Mouse (Mus musculus): ENCODE data around the gene Cnksr3. TPM values are rescaled to one million over a fixed set of nuclear protein-coding genes. Genes with fewer than 3 reads are reported as not detected.

Gene Cnksr3
- 12.6 and 13.6 TPM in 2 replicates for polyA plus RNA-seq (2015; fragmentation: Nextera tagmentation; extraction: Ambion mirVana)

DNA sequence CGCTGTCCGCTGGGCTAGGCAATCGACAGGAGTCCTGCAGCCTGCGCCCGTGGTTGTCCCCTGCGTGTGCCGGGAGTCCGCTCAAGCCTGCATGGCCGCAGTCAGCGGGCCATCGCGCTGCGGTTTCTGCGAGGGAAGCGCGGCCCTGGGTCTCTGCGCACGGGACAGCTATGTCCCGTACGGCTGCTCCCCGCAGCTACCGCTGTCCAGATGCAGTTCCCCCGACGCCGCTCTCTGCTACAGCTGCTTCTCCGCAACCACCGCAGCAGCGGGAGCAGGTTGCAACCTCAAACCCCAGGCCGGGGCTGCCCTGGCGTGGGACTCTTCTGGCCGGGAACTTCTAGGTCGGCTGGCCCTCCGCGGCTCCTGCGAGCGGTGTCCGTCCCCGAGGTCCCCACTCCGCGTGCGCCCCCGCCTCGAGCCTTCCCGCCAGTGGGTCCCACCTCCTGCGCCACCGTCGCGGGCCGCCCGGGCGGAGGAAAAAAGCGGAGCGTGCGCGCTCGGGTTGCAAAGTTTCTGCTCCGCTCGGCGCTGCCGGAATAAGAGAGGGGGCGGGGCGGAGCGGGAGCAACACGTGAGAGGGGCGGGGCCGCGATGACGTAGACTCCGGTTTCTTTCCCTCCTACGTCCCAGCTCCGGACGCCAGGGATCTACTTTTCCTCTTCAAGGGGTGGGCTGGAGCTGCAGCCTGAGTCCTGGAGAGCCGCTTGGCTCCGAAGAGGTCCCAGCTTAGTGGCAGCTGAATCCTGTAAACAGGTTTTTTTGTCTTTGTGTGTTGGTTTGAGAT lies at the start of gene Cnksr3:
Cnksr3 (minus strand) TSS at position 542 of the 787 bp plus-strand sequence.
- Histone ChIP-seq H3K27me3 (replicated peaks) (no peaks in the 10 kb centered on the region), H3K27ac (peak within 1 kb of the TSS; percentile 92), H3K4me3 (replicated peaks) (peak within 1 kb of the TSS; percentile 85), H3K4me2 (replicated peaks) (peak within 1 kb of the TSS; percentile 88), H3K36me3 (no peaks in the 10 kb centered on the region), H3K9ac (peak within 1 kb of the TSS; percentile 90), H3K9me3 (no peaks in the 10 kb centered on the region), H3K4me1 (replicated peaks) (peaks cover 25% of the 10 kb centered on the region)
- peak; percentile 89 for ATAC-seq
- WGBS = under 1% methylated on average over 74 of the region's 74 CpGs

- no peaks in the 10 kb centered on the region for H3K4me1 ChIP-seq (replicated peaks)
- no peaks in the 10 kb centered on the region for H3K36me3 ChIP-seq
- no peak for ATAC-seq
- H3K9ac ChIP-seq = no peak overlapping the region
- H3K9me3 ChIP-seq = no peaks in the 10 kb centered on the region
- H3K27me3 ChIP-seq (replicated peaks) = no peaks in the 10 kb centered on the region
- no peak overlapping the region for H3K4me2 ChIP-seq (replicated peaks)
- no peak overlapping the region for H3K27ac ChIP-seq
- no peak overlapping the region for H3K4me3 ChIP-seq (replicated peaks)
- 50% methylated on average over 10 of the region's 10 CpGs for WGBS
Observed at GRCm38 (mm10) chr10:7260166-7261108, 48.4 kb upstream of the Cnksr3 start.

DNA sequence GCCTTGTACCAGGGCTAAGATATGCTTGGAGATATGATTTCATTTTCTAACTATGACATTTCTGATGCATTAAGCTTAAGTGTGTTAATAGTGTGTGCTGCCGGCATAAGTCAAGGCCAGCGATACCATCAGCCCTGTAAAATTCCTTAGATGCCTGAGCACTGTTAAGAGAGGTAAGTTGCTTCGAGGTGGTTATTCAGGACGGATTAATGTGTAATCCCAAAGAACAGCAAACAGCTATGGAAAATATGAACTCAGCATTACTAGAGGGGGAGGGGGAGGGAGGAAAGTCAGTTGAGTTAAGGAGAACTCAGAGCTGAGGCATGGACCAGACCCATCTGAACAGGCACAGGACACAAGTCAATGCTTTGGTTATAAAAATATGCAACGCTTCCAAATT lies 46.6 kb upstream of the Cnksr3 start:
- H3K4me3 ChIP-seq (replicated peaks) = no peak overlapping the region
- H3K27ac ChIP-seq = no peak overlapping the region
- no peaks in the 10 kb centered on the region for H3K27me3 ChIP-seq (replicated peaks)
- no peaks in the 10 kb centered on the region for H3K4me1 ChIP-seq (replicated peaks)
- no peak overlapping the region for H3K4me2 ChIP-seq (replicated peaks)
- H3K9ac ChIP-seq = no peak overlapping the region
- no peaks in the 10 kb centered on the region for H3K36me3 ChIP-seq
- 52% methylated on average over 5 of the region's 5 CpGs for WGBS
- H3K9me3 ChIP-seq = no peaks in the 10 kb centered on the region
- no peak for ATAC-seq

GRCm38 (mm10) chr10:7250455-7250854 lies 38.4 kb upstream of the Cnksr3 start:
- 67% methylated on average over 2 of the region's 2 CpGs for WGBS
- H3K27me3 ChIP-seq (replicated peaks) = no peaks in the 10 kb centered on the region
- ATAC-seq = no peak

GRCm38 (mm10) chr10:7234601-7235000 lies 22.6 kb upstream of the Cnksr3 start:
- Histone ChIP-seq H3K27ac (no peak overlapping the region), H3K4me2 (replicated peaks) (no peak overlapping the region), H3K27me3 (replicated peaks) (no peaks in the 10 kb centered on the region), H3K36me3 (no peaks in the 10 kb centered on the region), H3K9me3 (no peaks in the 10 kb centered on the region), H3K9ac (no peak overlapping the region), H3K4me3 (replicated peaks) (no peak overlapping the region), H3K4me1 (replicated peaks) (no peaks in the 10 kb centered on the region)
- 39% methylated on average over 3 of the region's 5 CpGs for WGBS
- ATAC-seq = no peak

More at GRCm38 (mm10) chr10:7250455-7250854, 38.4 kb upstream of the Cnksr3 start:
- H3K36me3 ChIP-seq = no peaks in the 10 kb centered on the region
- H3K9me3 ChIP-seq = no peaks in the 10 kb centered on the region
- no peak overlapping the region for H3K4me3 ChIP-seq (replicated peaks)
- H3K9ac ChIP-seq = no peak overlapping the region
- no peak overlapping the region for H3K27ac ChIP-seq
- H3K4me1 ChIP-seq (replicated peaks) = no peaks in the 10 kb centered on the region
- no peak overlapping the region for H3K4me2 ChIP-seq (replicated peaks)

- Histone ChIP-seq H3K9ac (no peak overlapping the region), H3K27me3 (replicated peaks) (no peaks in the 10 kb centered on the region), H3K4me3 (replicated peaks) (no peak overlapping the region), H3K4me2 (replicated peaks) (no peak overlapping the region), H3K36me3 (no peaks in the 10 kb centered on the region), H3K4me1 (replicated peaks) (0 out of 2 replicates have a peak, but pooled peaks cover 3% of the 10 kb centered on the region), H3K27ac (no peak overlapping the region), H3K9me3 (no peaks in the 10 kb centered on the region)
- 79% methylated on average over 3 of the region's 3 CpGs for WGBS
- no peak for ATAC-seq
Observed at GRCm38 (mm10) chr10:7217551-7218127, 5.6 kb upstream of the Cnksr3 start.

- Histone ChIP-seq H3K27ac (no peak overlapping the region), H3K36me3 (no peaks in the 10 kb centered on the region), H3K9ac (no peak overlapping the region)
Observed at GRCm38 (mm10) chr10:7214718-7215117, 2.7 kb upstream of the Cnksr3 start.

GRCm38 (mm10) chr10:7213066-7213630 lies 1.1 kb upstream of the Cnksr3 start:
- Histone ChIP-seq H3K27me3 (replicated peaks) (no peaks in the 10 kb centered on the region), H3K27ac (peak overlapping the region; percentile 92), H3K4me1 (replicated peaks) (peaks cover 18% of the 10 kb centered on the region), H3K9ac (no peak overlapping the region), H3K4me3 (replicated peaks) (peak overlapping the region; percentile 85), H3K36me3 (no peaks in the 10 kb centered on the region), H3K4me2 (replicated peaks) (peak overlapping the region; percentile 88), H3K9me3 (no peaks in the 10 kb centered on the region)
- 28% methylated on average over 10 of the region's 10 CpGs for WGBS
- 0 out of 2 replicates have a peak, but pooled peaks have one; percentile 9 for ATAC-seq

More at GRCm38 (mm10) chr10:7214718-7215117, 2.7 kb upstream of the Cnksr3 start:
- no peak overlapping the region for H3K4me3 ChIP-seq (replicated peaks)
- H3K9me3 ChIP-seq = no peaks in the 10 kb centered on the region
- ATAC-seq = no peak
- H3K4me1 ChIP-seq (replicated peaks) = peaks cover 9% of the 10 kb centered on the region
- H3K4me2 ChIP-seq (replicated peaks) = no peak overlapping the region
- no peaks in the 10 kb centered on the region for H3K27me3 ChIP-seq (replicated peaks)
- WGBS = 76% methylated on average over 4 of the region's 4 CpGs

GRCm38 (mm10) chr10:7212537-7212936 lies 500 bp upstream of the Cnksr3 start:
- peak overlapping the region; percentile 88 for H3K4me2 ChIP-seq (replicated peaks)
- H3K9me3 ChIP-seq = no peaks in the 10 kb centered on the region
- H3K4me3 ChIP-seq (replicated peaks) = peak overlapping the region; percentile 85
- peaks cover 21% of the 10 kb centered on the region for H3K4me1 ChIP-seq (replicated peaks)
- peak overlapping the region; percentile 90 for H3K9ac ChIP-seq
- H3K27me3 ChIP-seq (replicated peaks) = no peaks in the 10 kb centered on the region
- peak overlapping the region; percentile 92 for H3K27ac ChIP-seq
- peak; percentile 55 for ATAC-seq
- no peaks in the 10 kb centered on the region for H3K36me3 ChIP-seq
- WGBS = 5% methylated on average over 10 of the region's 10 CpGs

- H3K4me2 ChIP-seq (replicated peaks) = peak overlapping the region; percentile 88
- peak; percentile 86 for ATAC-seq
- under 1% methylated on average over 41 of the region's 41 CpGs for WGBS
Observed at GRCm38 (mm10) chr10:7210991-7211695, 894 bp downstream of the Cnksr3 start.

GRCm38 (mm10) chr10:7209691-7210455 lies 2.2 kb downstream of the Cnksr3 start:
- H3K9me3 ChIP-seq = no peaks in the 10 kb centered on the region
- H3K27me3 ChIP-seq (replicated peaks) = no peaks in the 10 kb centered on the region
- H3K9ac ChIP-seq = peak overlapping the region; percentile 90
- peaks cover 27% of the 10 kb centered on the region for H3K4me1 ChIP-seq (replicated peaks)
- WGBS = 62% methylated on average over 5 of the region's 5 CpGs
- no peaks in the 10 kb centered on the region for H3K36me3 ChIP-seq
- H3K4me2 ChIP-seq (replicated peaks) = peak overlapping the region; percentile 88
- ATAC-seq = no peak
- H3K4me3 ChIP-seq (replicated peaks) = peak overlapping the region; percentile 85
- no peak overlapping the region for H3K27ac ChIP-seq

More at GRCm38 (mm10) chr10:7210991-7211695, 894 bp downstream of the Cnksr3 start:
- peaks cover 27% of the 10 kb centered on the region for H3K4me1 ChIP-seq (replicated peaks)
- no peaks in the 10 kb centered on the region for H3K9me3 ChIP-seq
- no peaks in the 10 kb centered on the region for H3K27me3 ChIP-seq (replicated peaks)
- no peaks in the 10 kb centered on the region for H3K36me3 ChIP-seq
- peak overlapping the region; percentile 85 for H3K4me3 ChIP-seq (replicated peaks)
- peak overlapping the region; percentile 92 for H3K27ac ChIP-seq
- peak overlapping the region; percentile 90 for H3K9ac ChIP-seq
